Mouse (Mus musculus): Measurements from ENCODE around the gene Bbs1.

- no peak for TF ChIP-seq CTCF (IDR thresholded peaks at IDR 0.05; ENCODE audit: extremely low read depth, insufficient read depth, insufficient read length, insufficient replicate concordance)
- no peak for TF ChIP-seq POLR2A (IDR thresholded peaks at IDR 0.05; ENCODE audit: low read depth, low read length)
Measured at GRCm38 (mm10) chr19:4925121-4925860, 18.9 kb upstream of the Bbs1 start.

Measured in spleen, adult 2 months (tissue).